8 mouse cellular contexts compared by ENCODE assay signal in the genomic region with DNA sequence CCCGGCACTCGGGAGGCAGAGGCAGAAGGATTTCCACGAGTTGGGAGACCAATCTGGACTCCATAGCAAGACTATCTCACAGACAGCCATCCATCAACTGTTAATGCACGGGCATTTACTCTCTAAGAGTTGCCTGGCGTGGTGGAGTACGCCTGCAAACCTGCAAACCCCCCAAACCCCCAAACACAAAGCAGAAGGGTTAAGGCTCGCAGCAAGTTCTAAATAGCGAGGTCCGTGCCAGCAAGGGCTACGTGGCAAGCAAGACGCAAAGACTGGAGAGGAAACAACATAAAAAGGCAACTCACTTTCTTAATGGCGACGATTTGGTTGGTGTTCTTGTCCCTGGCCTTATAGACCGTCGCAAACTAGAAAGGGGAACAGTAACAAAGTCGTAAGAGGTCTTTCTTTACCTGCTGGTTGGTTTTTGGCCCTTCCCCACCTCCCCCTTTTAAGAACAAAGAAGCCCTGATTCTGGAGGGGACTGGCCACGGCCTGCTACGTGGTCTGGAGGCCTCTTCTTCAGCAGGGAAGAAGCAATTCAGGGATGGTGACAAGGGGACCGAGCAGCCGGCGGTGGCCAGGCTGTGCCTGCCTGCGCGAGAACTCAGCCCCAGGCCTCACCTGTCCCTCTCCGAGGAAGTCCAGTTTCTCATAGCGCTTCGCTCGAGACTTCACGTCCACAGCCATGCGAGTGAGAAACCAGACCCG. TPM values are rescaled to one million over a fixed set of nuclear protein-coding genes. Genes with fewer than 3 reads are reported as not detected.
DNase-seq lines count a peak whose midpoint lies in the region; ATAC-seq and TF ChIP-seq lines count a peak whose summit lies in the region.

No protein-coding gene starts in this region.

- H3K4me3 ChIP-seq in lung, embryonic 14.5 days (ENCODE audit: low read depth, low read length): peak overlapping the region; percentile 85
- peak overlapping the region; percentile 85 for H3K4me3 ChIP-seq in forebrain, embryonic 14.5 days (ENCODE audit: low read depth, low read length)
- H3K4me3 ChIP-seq in kidney, embryonic 15.5 days (replicated peaks): peak overlapping the region; percentile 73
- peak overlapping the region; percentile 93 for H3K4me3 ChIP-seq in midbrain, embryonic 10.5 days

- H3K9me3 ChIP-seq in lung, embryonic 14.5 days (ENCODE audit: low read depth, low read length): no peaks in the 10 kb centered on the region
- H3K9me3 ChIP-seq in forebrain, embryonic 14.5 days (replicated peaks; ENCODE audit: control insufficient read depth, low read length): no peaks in the 10 kb centered on the region
- no peaks in the 10 kb centered on the region for H3K9me3 ChIP-seq in kidney, embryonic 15.5 days (replicated peaks)
- H3K9me3 ChIP-seq in midbrain, embryonic 10.5 days (replicated peaks): no peaks in the 10 kb centered on the region

- peak; percentile 39 for DNase-seq in lung, embryonic 14.5 days
- no peak for DNase-seq in lung, postnatal 25 days (ENCODE audit: low spot score)
- DNase-seq in brain, adult 2 months (ENCODE audit: low read depth, low spot score): peak; percentile 7
- DNase-seq in forebrain, embryonic 14.5 days (ENCODE audit: low spot score): peak; percentile 16
- DNase-seq in midbrain, embryonic 10.5 days (ENCODE audit: low spot score): no peak
- DNase-seq in right cerebral cortex, postnatal 36 days (ENCODE audit: low spot score in 2 of 2): no peak
- DNase-seq in c-Kit-positive CD71-positive TER-119-positive erythroid progenitor cells, embryonic 14.5 days (ENCODE audit: low spot score): no peak

- peak overlapping the region; percentile 90 for H3K9ac ChIP-seq in lung, embryonic 14.5 days
- peak overlapping the region; percentile 92 for H3K9ac ChIP-seq in forebrain, embryonic 14.5 days (ENCODE audit: low read length)
- H3K9ac ChIP-seq in kidney, embryonic 15.5 days: peak overlapping the region; percentile 78

- ATAC-seq in lung, embryonic 14.5 days (ENCODE audit: insufficient read depth): peak; percentile 2; the same call in 1 of the 2 replicates
- peak; percentile 86 for ATAC-seq in forebrain, embryonic 14.5 days
- ATAC-seq in kidney, embryonic 15.5 days (replicated peaks; ENCODE audit: low FRiP score): no peak

- peaks cover 5% of the 10 kb centered on the region; the same call in 1 of the 2 replicates for H3K4me1 ChIP-seq in lung, embryonic 14.5 days (ENCODE audit: insufficient read depth)
- H3K4me1 ChIP-seq in forebrain, embryonic 14.5 days (ENCODE audit: control insufficient read depth, insufficient read depth, low read length): peaks cover 8% of the 10 kb centered on the region; the same call in 1 of the 2 replicates
- H3K4me1 ChIP-seq in kidney, embryonic 15.5 days: peaks cover 16% of the 10 kb centered on the region
- peaks cover 16% of the 10 kb centered on the region for H3K4me1 ChIP-seq in midbrain, embryonic 10.5 days

- H3K27me3 ChIP-seq in lung, embryonic 14.5 days (ENCODE audit: insufficient read depth, low read length): no peaks in the 10 kb centered on the region
- no peaks in the 10 kb centered on the region for H3K27me3 ChIP-seq in forebrain, embryonic 14.5 days (replicated peaks; ENCODE audit: control insufficient read depth, insufficient read depth, low read length)
- H3K27me3 ChIP-seq in kidney, embryonic 15.5 days: no peaks in the 10 kb centered on the region
- H3K27me3 ChIP-seq in midbrain, embryonic 10.5 days (ENCODE audit: low read depth, poor library complexity, severe bottlenecking): no peaks in the 10 kb centered on the region

- peaks cover 23% of the 10 kb centered on the region for H3K36me3 ChIP-seq in lung, embryonic 14.5 days (ENCODE audit: insufficient read depth)
- H3K36me3 ChIP-seq in forebrain, embryonic 14.5 days (ENCODE audit: control insufficient read depth, insufficient read depth, low read length): peaks cover 8% of the 10 kb centered on the region; the same call in 1 of the 2 replicates
- H3K36me3 ChIP-seq in kidney, embryonic 15.5 days: peaks cover 41% of the 10 kb centered on the region
- peaks cover 47% of the 10 kb centered on the region for H3K36me3 ChIP-seq in midbrain, embryonic 10.5 days

- no peak for TF ChIP-seq CTCF in lung, embryonic 14.5 days (IDR thresholded peaks at IDR 0.05; ENCODE audit: low read depth)

- peak overlapping the region; percentile 97 for H3K27ac ChIP-seq in lung, embryonic 14.5 days (ENCODE audit: low read depth)
- H3K27ac ChIP-seq in forebrain, embryonic 14.5 days (ENCODE audit: low read depth, low read length): peak overlapping the region; percentile 85
- H3K27ac ChIP-seq in kidney, embryonic 15.5 days: peak overlapping the region; percentile 96
- peak overlapping the region; percentile 93 for H3K27ac ChIP-seq in midbrain, embryonic 10.5 days (replicated peaks)

- H3K4me2 ChIP-seq in lung, embryonic 14.5 days: peak overlapping the region; percentile 74
- peak overlapping the region; percentile 58 for H3K4me2 ChIP-seq in forebrain, embryonic 14.5 days (ENCODE audit: low read length)
- peak overlapping the region; percentile 59 for H3K4me2 ChIP-seq in kidney, embryonic 15.5 days

- under 1% methylated on average over 30 of the region's 30 CpGs for WGBS in lung, embryonic 14.5 days
- 2% methylated on average over 30 of the region's 30 CpGs for WGBS in forebrain, embryonic 14.5 days
- WGBS in kidney, embryonic 15.5 days: under 1% methylated on average over 30 of the region's 30 CpGs
- WGBS in midbrain, embryonic 10.5 days: 2% methylated on average over 30 of the region's 30 CpGs

RNA-seq across cellular contexts. Expression of a gene that starts 0.4 kb away (rescaled TPM):
- 99.9 and 106 TPM in 2 replicates for polyA plus RNA-seq in lung, embryonic 14.5 days (2014; fragmentation: Nextera tagmentation; extraction: Ambion mirVana)
- 53.5 and 54.6 TPM in 2 replicates for polyA plus RNA-seq in forebrain, embryonic 14.5 days (2014; fragmentation: Nextera tagmentation; extraction: Ambion mirVana)
- 106 and 107 TPM in 2 replicates for polyA plus RNA-seq in kidney, embryonic 15.5 days (2015; fragmentation: Nextera tagmentation; extraction: Ambion mirVana)
- 81.7 and 97.3 TPM in 2 replicates for polyA plus RNA-seq in midbrain, embryonic 10.5 days (2016; fragmentation: Nextera tagmentation; extraction: Ambion mirVana)

RNA-seq across cellular contexts. Expression of a gene that starts 14.2 kb away (rescaled TPM):
- 166 and 178 TPM in 2 replicates for polyA plus RNA-seq in lung, embryonic 14.5 days (2014; fragmentation: Nextera tagmentation; extraction: Ambion mirVana)
- 112 and 125 TPM in 2 replicates for polyA plus RNA-seq in forebrain, embryonic 14.5 days (2014; fragmentation: Nextera tagmentation; extraction: Ambion mirVana)
- 171 and 186 TPM in 2 replicates for polyA plus RNA-seq in kidney, embryonic 15.5 days (2015; fragmentation: Nextera tagmentation; extraction: Ambion mirVana)
- polyA plus RNA-seq in midbrain, embryonic 10.5 days (2016; fragmentation: Nextera tagmentation; extraction: Ambion mirVana): 140 and 160 TPM in 2 replicates

RNA-seq across cellular contexts. Expression of a gene that starts 45.4 kb away (rescaled TPM):
- 45.0 and 47.9 TPM in 2 replicates for polyA plus RNA-seq in lung, embryonic 14.5 days (2014; fragmentation: Nextera tagmentation; extraction: Ambion mirVana)
- polyA plus RNA-seq in forebrain, embryonic 14.5 days (2014; fragmentation: Nextera tagmentation; extraction: Ambion mirVana): 16.5 and 20.4 TPM in 2 replicates
- 39.0 and 42.7 TPM in 2 replicates for polyA plus RNA-seq in kidney, embryonic 15.5 days (2015; fragmentation: Nextera tagmentation; extraction: Ambion mirVana)
- polyA plus RNA-seq in midbrain, embryonic 10.5 days (2016; fragmentation: Nextera tagmentation; extraction: Ambion mirVana): 58.9 and 67.0 TPM in 2 replicates

RNA-seq across cellular contexts. Expression of a gene that starts 56.1 kb away (rescaled TPM):
- 329 and 358 TPM in 2 replicates for polyA plus RNA-seq in lung, embryonic 14.5 days (2014; fragmentation: Nextera tagmentation; extraction: Ambion mirVana)
- polyA plus RNA-seq in forebrain, embryonic 14.5 days (2014; fragmentation: Nextera tagmentation; extraction: Ambion mirVana): 164 and 215 TPM in 2 replicates
- 256 and 259 TPM in 2 replicates for polyA plus RNA-seq in kidney, embryonic 15.5 days (2015; fragmentation: Nextera tagmentation; extraction: Ambion mirVana)
- 451 and 479 TPM in 2 replicates for polyA plus RNA-seq in midbrain, embryonic 10.5 days (2016; fragmentation: Nextera tagmentation; extraction: Ambion mirVana)

Comparison
In these comparisons a context has a peak if more than half of its experiments do, and no peak if none do; other contexts are left out.
1. DNase-seq: peak in lung, embryonic 14.5 days (single experiment), brain, adult 2 months (single experiment) and forebrain, embryonic 14.5 days (single experiment); none in lung, postnatal 25 days (single experiment), midbrain, embryonic 10.5 days (single experiment), right cerebral cortex, postnatal 36 days (0 of 2) and c-Kit-positive CD71-positive TER-119-positive erythroid progenitor cells, embryonic 14.5 days (single experiment).
2. Peak in every context shown above with its lines, with median percentiles within 50 percentile points of each other: H3K27ac ChIP-seq, H3K4me2 ChIP-seq, H3K4me3 ChIP-seq and H3K9ac ChIP-seq.